8 mouse cellular contexts compared by ENCODE assay signal in genomic region chr6:96116534-96117272, GRCm38 (mm10). TPM values are rescaled to one million over a fixed set of nuclear protein-coding genes. Genes with fewer than 3 reads are reported as not detected.
DNase-seq lines count a peak whose midpoint lies in the region; ATAC-seq lines count a peak whose summit lies in the region.

No protein-coding gene starts in this region.

- peaks cover 26% of the 10 kb centered on the region for H3K4me1 ChIP-seq in forebrain, embryonic 10.5 days
- peaks cover 14% of the 10 kb centered on the region for H3K4me1 ChIP-seq in lung, embryonic 15.5 days

- peak overlapping the region; percentile 96 for H3K4me2 ChIP-seq in lung, embryonic 15.5 days

- H3K27me3 ChIP-seq in forebrain, embryonic 10.5 days (ENCODE audit: poor library complexity, severe bottlenecking) = peaks cover 45% of the 10 kb centered on the region
- no peaks in the 10 kb centered on the region for H3K27me3 ChIP-seq in lung, embryonic 15.5 days

- peak overlapping the region; percentile 62 for H3K4me3 ChIP-seq in forebrain, embryonic 10.5 days
- peak overlapping the region; percentile 58 for H3K4me3 ChIP-seq in lung, embryonic 15.5 days

- peak; percentile 50 to 67 for ATAC-seq in hematopoietic stem cell, adult 5-6 weeks (replicated peaks in 1 of 2; ENCODE audit: insufficient read depth in 1 of 2, low FRiP score in 2 of 2, low TSS enrichment in 1 of 2, low read depth in 1 of 2, poor library complexity in 2 of 2, severe bottlenecking in 2 of 2)
- ATAC-seq in lung, embryonic 15.5 days (ENCODE audit: borderline replicate concordance, extremely low read depth, low FRiP score, low TSS enrichment) = peak; percentile 74

- WGBS in forebrain, embryonic 10.5 days = under 1% methylated on average over 32 of the region's 32 CpGs
- WGBS in lung, embryonic 15.5 days = 1% methylated on average over 32 of the region's 32 CpGs

- no peaks in the 10 kb centered on the region for H3K36me3 ChIP-seq in forebrain, embryonic 10.5 days (replicated peaks)
- no peaks in the 10 kb centered on the region for H3K36me3 ChIP-seq in lung, embryonic 15.5 days

- H3K9me3 ChIP-seq in forebrain, embryonic 10.5 days = no peaks in the 10 kb centered on the region
- no peaks in the 10 kb centered on the region for H3K9me3 ChIP-seq in lung, embryonic 15.5 days

- DNase-seq in thymus, postnatal 14 days = peak; percentile 2
- no peak for DNase-seq in thymus, adult 18-20 months
- peak; percentile 56 for DNase-seq in forebrain, embryonic 10.5 days (ENCODE audit: extremely low spot score, low spot score)
- DNase-seq in layer of hippocampus, postnatal 10 days (ENCODE audit: low spot score in 2 of 2) = peak; percentile 74 to 77
- peak; percentile 88 for DNase-seq in retina, postnatal 1 day
- DNase-seq in thymus, postnatal 0 days (ENCODE audit: low spot score) = no peak

- H3K9ac ChIP-seq in lung, embryonic 15.5 days = peak overlapping the region; percentile 51

- H3K27ac ChIP-seq in forebrain, embryonic 10.5 days = peak overlapping the region; percentile 85
- no peak overlapping the region; the same call in 1 of the 2 replicates for H3K27ac ChIP-seq in lung, embryonic 15.5 days

RNA-seq across cellular contexts. Expression of gene Fam19a1, which starts 3.7 kb away (rescaled TPM):
- 0.48 and 0.53 TPM in 2 replicates for polyA plus RNA-seq in forebrain, embryonic 10.5 days (2016; fragmentation: Nextera tagmentation; extraction: Ambion mirVana)
- total RNA-seq in hematopoietic stem cell, adult 5-6 weeks (2017) = not detected in 2 replicates
- 10 to 100 TPM; 43.6 to 47.3 TPM for total RNA-seq in layer of hippocampus, postnatal 10 days (2021)
- polyA plus RNA-seq in lung, embryonic 15.5 days (2015; fragmentation: Nextera tagmentation; extraction: Ambion mirVana) = 1.3 and 1.6 TPM in 2 replicates
- 0.44 and 0.45 TPM in 2 replicates for polyA plus RNA-seq in thymus, postnatal 0 days (2015; fragmentation: Nextera tagmentation; extraction: Ambion mirVana)

RNA-seq across cellular contexts. Expression of gene 1700123L14Rik, which starts 49.3 kb away (rescaled TPM):
- polyA plus RNA-seq in forebrain, embryonic 10.5 days (2016; fragmentation: Nextera tagmentation; extraction: Ambion mirVana) = not detected in 2 replicates
- total RNA-seq in hematopoietic stem cell, adult 5-6 weeks (2017) = not detected in 2 replicates
- total RNA-seq in layer of hippocampus, postnatal 10 days (2021) = not detected
- not detected in 2 replicates for polyA plus RNA-seq in lung, embryonic 15.5 days (2015; fragmentation: Nextera tagmentation; extraction: Ambion mirVana)
- polyA plus RNA-seq in thymus, postnatal 0 days (2015; fragmentation: Nextera tagmentation; extraction: Ambion mirVana) = not detected in 2 replicates

Comparison
In these comparisons a context has a peak if more than half of its experiments do, and no peak if none do; other contexts are left out.
1. DNase-seq: peak in thymus, postnatal 14 days (single experiment), forebrain, embryonic 10.5 days (single experiment), layer of hippocampus, postnatal 10 days (2 of 2) and retina, postnatal 1 day (single experiment); none in thymus, adult 18-20 months (0 of 2) and thymus, postnatal 0 days (single experiment).